Mouse (Mus musculus): ENCODE measurements around the gene Plac1. TPM values are rescaled to one million over a fixed set of nuclear protein-coding genes. Genes with fewer than 3 reads are reported as not detected.

The Plac1 gene
- polyA plus RNA-seq, 1 experiment from 2014 or later: 6.3 TPM

DNA sequence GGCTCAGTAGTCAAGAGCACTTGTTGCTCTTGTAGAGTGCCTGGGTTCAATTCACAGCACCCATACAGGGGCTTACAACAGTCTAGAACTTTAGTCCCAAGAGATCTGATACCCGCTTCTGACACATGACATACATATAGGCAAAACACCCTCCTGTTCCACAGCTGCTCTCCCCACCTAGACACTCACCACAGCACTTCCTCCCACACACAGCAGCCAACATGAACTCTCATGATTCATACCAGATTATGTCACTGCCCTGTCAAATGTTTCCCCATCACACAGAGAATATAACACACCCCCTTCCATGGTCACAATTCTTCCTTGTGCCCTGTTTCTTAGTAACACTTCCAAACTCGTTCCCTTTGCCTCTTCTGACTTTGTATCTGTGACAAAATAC, 71.3 kb downstream of the Plac1 start:
- no peak overlapping the region for H3K27ac ChIP-seq (ENCODE audit: low read length)
- H3K4me3 ChIP-seq (replicated peaks; ENCODE audit: low read length): no peak overlapping the region
- 63% methylated on average over 2 of the region's 2 CpGs for WGBS
- no peaks in the 10 kb centered on the region for H3K27me3 ChIP-seq (ENCODE audit: control insufficient read depth, insufficient read depth, low read length)
- no peak overlapping the region for H3K9ac ChIP-seq (ENCODE audit: low read length)
- H3K9me3 ChIP-seq (replicated peaks; ENCODE audit: control insufficient read depth, low read length): no peaks in the 10 kb centered on the region
- H3K4me1 ChIP-seq (ENCODE audit: control insufficient read depth, insufficient read depth, low read length): no peaks in the 10 kb centered on the region
- no peak for ATAC-seq (ENCODE audit: insufficient read depth, low FRiP score)
- no peak overlapping the region for H3K4me2 ChIP-seq (ENCODE audit: low read depth, low read length)
- no peaks in the 10 kb centered on the region for H3K36me3 ChIP-seq (ENCODE audit: control insufficient read depth, insufficient read depth, low read length)

- Histone ChIP-seq H3K36me3 (ENCODE audit: control insufficient read depth, insufficient read depth, low read length) (no peaks in the 10 kb centered on the region), H3K4me2 (ENCODE audit: low read depth, low read length) (no peak overlapping the region), H3K9me3 (replicated peaks; ENCODE audit: control insufficient read depth, low read length) (no peaks in the 10 kb centered on the region), H3K9ac (ENCODE audit: low read length) (no peak overlapping the region), H3K4me1 (ENCODE audit: control insufficient read depth, insufficient read depth, low read length) (0 out of 2 replicates have a peak, but pooled peaks cover 3% of the 10 kb centered on the region), H3K4me3 (replicated peaks; ENCODE audit: low read length) (no peak overlapping the region), H3K27me3 (ENCODE audit: control insufficient read depth, insufficient read depth, low read length) (no peaks in the 10 kb centered on the region), H3K27ac (ENCODE audit: low read length) (peak overlapping the region; percentile 38; the same call in 1 of the 2 replicates)
- no peak for ATAC-seq (ENCODE audit: insufficient read depth, low FRiP score)
- WGBS: 31% methylated on average over 4 of the region's 4 CpGs
Measured at GRCm38 (mm10) chrX:53166901-53167525, 72.9 kb downstream of the Plac1 start.

DNA sequence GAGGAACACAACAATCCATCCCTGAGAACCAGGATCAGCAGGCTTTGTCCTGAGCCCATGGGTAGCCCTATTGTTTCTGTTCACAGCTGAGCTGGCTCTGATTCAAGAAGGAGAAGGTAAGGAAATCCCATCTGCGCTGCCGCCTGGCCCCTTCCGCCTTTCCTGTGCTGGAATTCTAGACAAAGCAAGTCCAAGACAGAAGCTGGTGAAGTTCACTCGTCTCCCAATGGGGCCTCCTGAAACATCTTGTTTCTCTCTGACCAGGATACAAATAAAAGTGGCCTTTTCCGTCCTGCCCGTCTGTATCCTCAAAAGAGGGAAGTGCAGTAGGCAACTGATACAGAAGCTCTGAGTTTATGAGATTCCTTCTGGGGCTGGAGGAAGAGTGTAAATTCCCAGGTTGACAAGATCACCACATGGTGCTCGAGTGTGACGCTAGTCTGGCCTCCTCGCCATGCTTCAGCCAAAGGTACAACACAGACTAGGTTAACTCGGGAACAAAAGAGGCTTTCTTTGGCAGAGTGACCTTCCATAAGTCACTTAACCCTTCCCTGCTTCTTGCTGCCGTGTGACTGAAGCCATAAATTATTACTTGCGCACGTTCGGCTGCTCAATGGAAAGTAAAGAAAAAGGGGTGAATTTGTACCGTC, 73.5 kb downstream of the Plac1 start:
- peak overlapping the region; percentile 38; the same call in 1 of the 2 replicates for H3K27ac ChIP-seq (ENCODE audit: low read length)
- no peaks in the 10 kb centered on the region for H3K9me3 ChIP-seq (replicated peaks; ENCODE audit: control insufficient read depth, low read length)
- H3K4me2 ChIP-seq (ENCODE audit: low read depth, low read length): no peak overlapping the region
- H3K27me3 ChIP-seq (ENCODE audit: control insufficient read depth, insufficient read depth, low read length): no peaks in the 10 kb centered on the region
- 0 out of 2 replicates have a peak, but pooled peaks cover 3% of the 10 kb centered on the region for H3K4me1 ChIP-seq (ENCODE audit: control insufficient read depth, insufficient read depth, low read length)
- no peak for ATAC-seq (ENCODE audit: insufficient read depth, low FRiP score)
- H3K4me3 ChIP-seq (replicated peaks; ENCODE audit: low read length): no peak overlapping the region
- H3K9ac ChIP-seq (ENCODE audit: low read length): no peak overlapping the region
- no peaks in the 10 kb centered on the region for H3K36me3 ChIP-seq (ENCODE audit: control insufficient read depth, insufficient read depth, low read length)
- 52% methylated on average over 15 of the region's 15 CpGs for WGBS

GRCm38 (mm10) chrX:53162589-53162988, 77.3 kb downstream of the Plac1 start:
- peak; percentile 75; the same call in 1 of the 2 replicates for ATAC-seq (ENCODE audit: insufficient read depth, low FRiP score)

DNA sequence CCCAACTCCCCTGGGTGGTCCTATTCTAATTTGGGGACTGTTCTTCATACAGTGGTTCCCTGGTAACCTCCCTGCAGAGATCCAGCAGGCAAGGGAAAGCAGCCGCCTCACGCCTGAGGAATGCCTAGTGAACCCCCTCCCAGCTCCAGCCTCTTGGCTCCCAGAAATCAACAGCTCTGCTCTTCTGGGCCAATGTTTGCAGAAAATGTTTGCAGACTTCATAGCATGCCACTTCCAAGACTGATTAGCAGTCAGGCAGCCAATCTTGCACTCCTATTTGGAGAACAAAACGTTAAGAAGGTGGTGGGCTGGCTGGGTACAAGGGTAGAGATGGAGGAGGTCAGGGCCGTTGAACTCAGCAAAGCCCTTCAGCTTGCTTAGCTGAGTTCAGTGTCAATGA, 78.3 kb downstream of the Plac1 start:
- H3K27ac ChIP-seq (ENCODE audit: low read length): peak overlapping the region; percentile 78
- peak; percentile 79; the same call in 1 of the 2 replicates for ATAC-seq (ENCODE audit: insufficient read depth, low FRiP score)
- no peak overlapping the region for H3K9ac ChIP-seq (ENCODE audit: low read length)
- no peaks in the 10 kb centered on the region for H3K27me3 ChIP-seq (ENCODE audit: control insufficient read depth, insufficient read depth, low read length)
- no peaks in the 10 kb centered on the region for H3K36me3 ChIP-seq (ENCODE audit: control insufficient read depth, insufficient read depth, low read length)
- 32% methylated on average over 4 of the region's 4 CpGs for WGBS
- H3K4me1 ChIP-seq (ENCODE audit: control insufficient read depth, insufficient read depth, low read length): 0 out of 2 replicates have a peak, but pooled peaks cover 7% of the 10 kb centered on the region
- H3K9me3 ChIP-seq (replicated peaks; ENCODE audit: control insufficient read depth, low read length): no peaks in the 10 kb centered on the region
- H3K4me3 ChIP-seq (replicated peaks; ENCODE audit: low read length): no peak overlapping the region
- no peak overlapping the region for H3K4me2 ChIP-seq (ENCODE audit: low read depth, low read length)

More at GRCm38 (mm10) chrX:53162589-53162988, 77.3 kb downstream of the Plac1 start:
- Histone ChIP-seq H3K4me3 (replicated peaks; ENCODE audit: low read length) (no peak overlapping the region), H3K4me2 (ENCODE audit: low read depth, low read length) (no peak overlapping the region), H3K27ac (ENCODE audit: low read length) (peak overlapping the region; percentile 78), H3K36me3 (ENCODE audit: control insufficient read depth, insufficient read depth, low read length) (no peaks in the 10 kb centered on the region), H3K9me3 (replicated peaks; ENCODE audit: control insufficient read depth, low read length) (no peaks in the 10 kb centered on the region), H3K27me3 (ENCODE audit: control insufficient read depth, insufficient read depth, low read length) (no peaks in the 10 kb centered on the region), H3K4me1 (ENCODE audit: control insufficient read depth, insufficient read depth, low read length) (0 out of 2 replicates have a peak, but pooled peaks cover 7% of the 10 kb centered on the region), H3K9ac (ENCODE audit: low read length) (no peak overlapping the region)
- WGBS: 32% methylated on average over 4 of the region's 4 CpGs

GRCm38 (mm10) chrX:53161115-53161514, 78.8 kb downstream of the Plac1 start:
- Histone ChIP-seq H3K4me2 (ENCODE audit: low read depth, low read length) (no peak overlapping the region), H3K36me3 (ENCODE audit: control insufficient read depth, insufficient read depth, low read length) (no peaks in the 10 kb centered on the region), H3K4me3 (replicated peaks; ENCODE audit: low read length) (no peak overlapping the region), H3K27me3 (ENCODE audit: control insufficient read depth, insufficient read depth, low read length) (no peaks in the 10 kb centered on the region), H3K4me1 (ENCODE audit: control insufficient read depth, insufficient read depth, low read length) (0 out of 2 replicates have a peak, but pooled peaks cover 7% of the 10 kb centered on the region), H3K27ac (ENCODE audit: low read length) (peak overlapping the region; percentile 78), H3K9me3 (replicated peaks; ENCODE audit: control insufficient read depth, low read length) (no peaks in the 10 kb centered on the region), H3K9ac (ENCODE audit: low read length) (no peak overlapping the region)
- ATAC-seq (ENCODE audit: insufficient read depth, low FRiP score): peak; percentile 66; the same call in 1 of the 2 replicates
- 31% methylated on average over 5 of the region's 5 CpGs for WGBS

DNA sequence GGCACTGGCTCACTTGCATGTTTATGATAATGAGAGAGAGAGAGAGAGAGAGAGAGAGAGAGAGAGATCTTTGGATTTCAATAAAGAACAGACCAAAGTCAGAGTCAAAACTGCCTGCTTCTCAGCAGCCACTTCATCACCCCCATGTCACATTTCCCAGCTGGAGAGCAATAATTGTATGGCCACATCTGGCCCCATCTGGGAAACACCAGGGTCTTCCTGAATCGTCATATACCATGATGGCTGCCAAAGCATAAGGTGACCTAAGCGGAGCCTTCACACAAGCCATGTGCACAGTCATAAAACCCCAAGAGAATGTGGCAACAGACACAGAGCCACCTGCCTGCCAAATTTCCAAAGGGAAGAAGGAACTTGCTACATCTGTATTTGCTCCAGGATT, 91.9 kb downstream of the Plac1 start:
- ATAC-seq (ENCODE audit: insufficient read depth, low FRiP score): no peak
- Histone ChIP-seq H3K9me3 (replicated peaks; ENCODE audit: control insufficient read depth, low read length) (no peaks in the 10 kb centered on the region), H3K36me3 (ENCODE audit: control insufficient read depth, insufficient read depth, low read length) (no peaks in the 10 kb centered on the region), H3K27me3 (ENCODE audit: control insufficient read depth, insufficient read depth, low read length) (no peaks in the 10 kb centered on the region), H3K4me2 (ENCODE audit: low read depth, low read length) (no peak overlapping the region), H3K27ac (ENCODE audit: low read length) (no peak overlapping the region), H3K4me3 (replicated peaks; ENCODE audit: low read length) (no peak overlapping the region), H3K9ac (ENCODE audit: low read length) (no peak overlapping the region), H3K4me1 (ENCODE audit: control insufficient read depth, insufficient read depth, low read length) (no peaks in the 10 kb centered on the region)
- 54% methylated on average over 2 of the region's 2 CpGs for WGBS

DNA sequence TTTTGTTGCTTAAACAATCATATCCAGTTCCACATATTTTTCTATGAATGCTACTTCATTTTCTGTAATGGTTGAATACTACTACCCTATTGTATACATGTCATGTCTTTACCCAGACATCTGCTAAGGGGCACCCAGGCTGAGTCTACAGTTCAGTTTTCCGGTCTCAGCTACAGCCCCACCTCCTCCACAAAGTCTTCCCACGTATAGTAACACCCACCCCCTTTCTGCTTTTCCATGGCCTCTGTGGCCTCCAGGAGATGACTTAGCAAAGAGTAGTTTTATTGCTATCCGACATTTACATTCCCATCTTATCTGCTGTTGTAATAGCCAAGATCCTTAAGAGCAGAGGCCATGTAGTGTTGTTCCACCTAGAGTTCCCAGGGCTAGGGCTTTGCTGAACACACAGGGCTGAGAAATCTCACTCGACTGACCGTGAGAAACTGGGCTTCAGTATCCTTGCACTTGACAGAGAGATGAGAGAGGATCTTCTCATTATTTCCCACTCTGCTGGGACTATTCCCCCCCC, 93.5 kb downstream of the Plac1 start:
- Histone ChIP-seq H3K9ac (ENCODE audit: low read length) (no peak overlapping the region), H3K9me3 (replicated peaks; ENCODE audit: control insufficient read depth, low read length) (no peaks in the 10 kb centered on the region), H3K27ac (ENCODE audit: low read length) (no peak overlapping the region), H3K4me2 (ENCODE audit: low read depth, low read length) (no peak overlapping the region), H3K4me1 (ENCODE audit: control insufficient read depth, insufficient read depth, low read length) (no peaks in the 10 kb centered on the region), H3K36me3 (ENCODE audit: control insufficient read depth, insufficient read depth, low read length) (no peaks in the 10 kb centered on the region), H3K4me3 (replicated peaks; ENCODE audit: low read length) (no peak overlapping the region), H3K27me3 (ENCODE audit: control insufficient read depth, insufficient read depth, low read length) (no peaks in the 10 kb centered on the region)
- WGBS: 78% methylated on average over 5 of the region's 5 CpGs
- no peak for ATAC-seq (ENCODE audit: insufficient read depth, low FRiP score)

- no peak for ATAC-seq (ENCODE audit: insufficient read depth, low FRiP score)
- Histone ChIP-seq H3K9ac (ENCODE audit: low read length) (no peak overlapping the region), H3K27me3 (ENCODE audit: control insufficient read depth, insufficient read depth, low read length) (no peaks in the 10 kb centered on the region), H3K36me3 (ENCODE audit: control insufficient read depth, insufficient read depth, low read length) (no peaks in the 10 kb centered on the region), H3K27ac (ENCODE audit: low read length) (no peak overlapping the region), H3K9me3 (replicated peaks; ENCODE audit: control insufficient read depth, low read length) (no peaks in the 10 kb centered on the region), H3K4me3 (replicated peaks; ENCODE audit: low read length) (no peak overlapping the region), H3K4me2 (ENCODE audit: low read depth, low read length) (no peak overlapping the region), H3K4me1 (ENCODE audit: control insufficient read depth, insufficient read depth, low read length) (no peaks in the 10 kb centered on the region)
- WGBS: 81% methylated on average over 2 of the region's 2 CpGs
Measured at GRCm38 (mm10) chrX:53139641-53140040, 100.3 kb downstream of the Plac1 start.
